ENCODE assay signal across 8 mouse cellular contexts in genomic region chr8:87957871-87958450, GRCm38 (mm10). TPM values are rescaled to one million over a fixed set of nuclear protein-coding genes. Genes with fewer than 3 reads are reported as not detected.
DNase-seq lines count a peak whose midpoint lies in the region; ATAC-seq lines count a peak whose summit lies in the region.

No protein-coding gene starts in this region.

- WGBS in forebrain, embryonic 13.5 days: 1% methylated on average over 20 of the region's 20 CpGs
- WGBS in limb, embryonic 11.5 days: 0% methylated on average over 20 of the region's 20 CpGs
- WGBS in midbrain, embryonic 13.5 days: under 1% methylated on average over 20 of the region's 20 CpGs

- peak overlapping the region; percentile 83 for H3K4me3 ChIP-seq in forebrain, embryonic 13.5 days
- peak overlapping the region; percentile 95 for H3K4me3 ChIP-seq in limb, embryonic 11.5 days (ENCODE audit: low read depth, low read length)
- H3K4me3 ChIP-seq in midbrain, embryonic 13.5 days (replicated peaks): peak overlapping the region; percentile 89

- H3K9me3 ChIP-seq in forebrain, embryonic 13.5 days (replicated peaks): no peaks in the 10 kb centered on the region
- H3K9me3 ChIP-seq in limb, embryonic 11.5 days (ENCODE audit: control insufficient read depth, low read length): no peaks in the 10 kb centered on the region
- no peaks in the 10 kb centered on the region for H3K9me3 ChIP-seq in midbrain, embryonic 13.5 days

- H3K27ac ChIP-seq in forebrain, embryonic 13.5 days: peak overlapping the region; percentile 98
- H3K27ac ChIP-seq in limb, embryonic 11.5 days (replicated peaks; ENCODE audit: low read depth, low read length): peak overlapping the region; percentile 99
- H3K27ac ChIP-seq in midbrain, embryonic 13.5 days: peak overlapping the region; percentile 99

- DNase-seq in CD4-positive helper T cell, adult 2 months (ENCODE audit: low read depth, low spot score): peak; percentile 8
- peak; percentile 74 for DNase-seq in adrenal gland, postnatal 10 days
- peak; percentile 75 for DNase-seq in heart, postnatal 4 days
- DNase-seq in limb, embryonic 11.5 days (ENCODE audit: low spot score): peak; percentile 77
- no peak for DNase-seq in thymus, postnatal 4 days
- no peak for DNase-seq in layer of hippocampus, postnatal 14 days (ENCODE audit: low spot score in 2 of 2)

- ATAC-seq in forebrain, embryonic 13.5 days: no peak
- no peak for ATAC-seq in limb, embryonic 11.5 days (ENCODE audit: insufficient number of reproducible peaks, low FRiP score, low TSS enrichment, low read depth)
- ATAC-seq in midbrain, embryonic 13.5 days: no peak

- H3K36me3 ChIP-seq in forebrain, embryonic 13.5 days (ENCODE audit: poor library complexity, severe bottlenecking): no peaks in the 10 kb centered on the region
- H3K36me3 ChIP-seq in limb, embryonic 11.5 days (ENCODE audit: control insufficient read depth, insufficient read depth, low read length): no peaks in the 10 kb centered on the region
- H3K36me3 ChIP-seq in midbrain, embryonic 13.5 days: no peaks in the 10 kb centered on the region

- peaks cover 21% of the 10 kb centered on the region for H3K27me3 ChIP-seq in forebrain, embryonic 13.5 days
- H3K27me3 ChIP-seq in limb, embryonic 11.5 days (ENCODE audit: control insufficient read depth, insufficient read depth, low read length): peaks cover 5% of the 10 kb centered on the region
- peaks cover 4% of the 10 kb centered on the region; the same call in 1 of the 2 replicates for H3K27me3 ChIP-seq in midbrain, embryonic 13.5 days

- H3K4me2 ChIP-seq in forebrain, embryonic 13.5 days: peak overlapping the region; percentile 92
- peak overlapping the region; percentile 94 for H3K4me2 ChIP-seq in limb, embryonic 11.5 days (ENCODE audit: low read depth, severe bottlenecking)
- peak overlapping the region; percentile 85 for H3K4me2 ChIP-seq in midbrain, embryonic 13.5 days (replicated peaks)

- H3K9ac ChIP-seq in forebrain, embryonic 13.5 days: peak overlapping the region; percentile 91
- H3K9ac ChIP-seq in limb, embryonic 11.5 days (ENCODE audit: low read length): peak overlapping the region; percentile 99
- peak overlapping the region; percentile 98 for H3K9ac ChIP-seq in midbrain, embryonic 13.5 days (replicated peaks)

- H3K4me1 ChIP-seq in forebrain, embryonic 13.5 days: peaks cover 78% of the 10 kb centered on the region
- peaks cover 35% of the 10 kb centered on the region for H3K4me1 ChIP-seq in limb, embryonic 11.5 days (ENCODE audit: control insufficient read depth, insufficient read depth, low read length)
- H3K4me1 ChIP-seq in midbrain, embryonic 13.5 days (replicated peaks): peaks cover 78% of the 10 kb centered on the region

RNA-seq across cellular contexts. Expression of gene Zfp423, which starts 1.4 kb away (rescaled TPM):
- 10 to 100 TPM; 19.6 to 35.2 TPM for total RNA-seq in adrenal gland, postnatal 10 days (2021)
- polyA plus RNA-seq in forebrain, embryonic 13.5 days (2015; fragmentation: Nextera tagmentation; extraction: Ambion mirVana): 21.5 and 23.2 TPM in 2 replicates
- 10 to 100 TPM; 12.9 to 16.2 TPM for total RNA-seq in heart, postnatal 4 days (2021)
- polyA plus RNA-seq in limb, embryonic 11.5 days (2014; fragmentation: Nextera tagmentation; extraction: Ambion mirVana): 39.2 and 41.1 TPM in 2 replicates
- polyA plus RNA-seq in midbrain, embryonic 13.5 days (2015; fragmentation: Nextera tagmentation; extraction: Ambion mirVana): 36.6 and 41.7 TPM in 2 replicates
- 10 to 100 TPM; 29.9 to 32.3 TPM for total RNA-seq in layer of hippocampus, postnatal 14 days (2021)

Comparison
In these comparisons a context has a peak if more than half of its experiments do, and no peak if none do; other contexts are left out.
1. DNase-seq: peak in CD4-positive helper T cell, adult 2 months (single experiment), adrenal gland, postnatal 10 days (single experiment), heart, postnatal 4 days (single experiment) and limb, embryonic 11.5 days (single experiment); none in thymus, postnatal 4 days (single experiment) and layer of hippocampus, postnatal 14 days (0 of 2).
2. Peak in every context shown above with its lines, with median percentiles within 50 percentile points of each other: H3K27ac ChIP-seq, H3K4me2 ChIP-seq, H3K4me3 ChIP-seq and H3K9ac ChIP-seq.